Mouse (Mus musculus) B cell, adult 2 months (primary cell): Measurements from ENCODE around the gene Sprr2b.
"Not testable (repeated sequence)": the region's sequence is repeated elsewhere in the genome, so short reads cannot be mapped to it uniquely, and the experiment has no call there.

Source experiments
- DNase-seq, 2 experiments: peaks; one replicate each; pipeline ENCODE4 v3.0.0; 2022

The Sprr2b gene

DNA sequence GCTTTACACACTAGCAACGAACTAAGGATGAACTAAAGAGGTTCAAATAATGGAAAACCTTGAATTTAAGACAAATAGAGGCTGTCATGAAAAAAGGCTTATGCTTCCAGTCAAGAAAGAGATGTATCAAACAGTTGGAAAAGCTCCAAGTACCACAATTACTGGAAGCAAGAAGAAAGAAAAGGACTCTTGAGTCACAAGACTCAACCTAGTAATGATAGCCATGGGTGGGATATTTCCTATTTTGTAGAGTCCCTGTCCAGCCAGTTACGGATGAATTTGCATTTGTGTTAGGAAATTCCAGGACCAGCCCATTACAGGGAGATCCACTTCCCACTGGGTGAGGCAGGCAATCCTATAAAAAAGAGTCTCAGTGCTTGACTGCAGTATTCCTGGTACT lies at the start of gene Sprr2b:
Sprr2b (plus strand) TSS at position 301 of the 400 bp plus-strand sequence.
- no peak for DNase-seq

DNA sequence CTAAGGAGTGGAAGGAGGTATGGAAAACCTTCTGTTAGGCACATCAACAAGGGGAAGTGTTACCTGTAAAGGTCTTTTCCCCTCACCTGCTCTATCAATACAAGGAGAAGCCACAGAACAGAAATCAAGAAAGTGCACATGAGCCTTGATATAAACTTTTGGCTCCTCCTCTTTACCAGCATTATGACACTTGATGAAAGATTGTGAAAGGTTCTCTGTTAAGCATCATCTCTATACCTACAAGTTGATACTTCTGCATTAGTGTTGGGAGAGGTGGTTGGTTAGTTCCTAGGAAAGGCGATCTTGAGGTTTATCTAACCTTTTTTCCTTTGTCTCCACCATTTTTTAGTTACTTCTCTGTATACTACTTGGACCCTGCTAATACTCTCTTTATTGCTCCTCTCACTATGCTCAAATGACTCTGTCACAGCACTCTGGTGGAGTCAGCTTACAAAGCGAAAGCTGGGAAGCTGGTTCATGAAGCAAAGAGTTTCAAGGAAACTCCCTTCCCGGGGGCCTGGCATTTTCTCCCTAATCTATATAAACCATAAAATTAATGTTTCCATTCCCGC lies 44.9 kb upstream of the Sprr2b start:
- not testable (repeated sequence) for DNase-seq

DNA sequence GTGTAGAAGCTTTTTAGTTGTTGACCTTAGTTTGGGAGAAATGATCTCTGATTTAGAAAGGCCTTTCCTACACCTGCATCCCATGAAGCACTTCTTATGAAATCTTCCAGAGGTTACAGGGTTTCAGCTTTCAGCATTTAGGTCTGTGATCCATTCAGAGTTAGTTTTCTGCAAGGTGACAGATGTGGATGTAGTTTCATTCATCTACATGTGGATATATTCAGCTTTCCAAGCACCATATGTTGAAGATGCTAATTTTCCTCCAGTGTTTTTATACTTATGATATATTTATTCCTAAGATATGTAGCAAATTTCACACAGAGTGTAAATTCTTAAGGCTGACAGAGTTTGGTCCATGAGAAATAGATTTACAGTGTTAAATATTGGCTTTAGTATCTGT lies 42.9 kb upstream of the Sprr2b start:
- not testable (repeated sequence) for DNase-seq

DNA sequence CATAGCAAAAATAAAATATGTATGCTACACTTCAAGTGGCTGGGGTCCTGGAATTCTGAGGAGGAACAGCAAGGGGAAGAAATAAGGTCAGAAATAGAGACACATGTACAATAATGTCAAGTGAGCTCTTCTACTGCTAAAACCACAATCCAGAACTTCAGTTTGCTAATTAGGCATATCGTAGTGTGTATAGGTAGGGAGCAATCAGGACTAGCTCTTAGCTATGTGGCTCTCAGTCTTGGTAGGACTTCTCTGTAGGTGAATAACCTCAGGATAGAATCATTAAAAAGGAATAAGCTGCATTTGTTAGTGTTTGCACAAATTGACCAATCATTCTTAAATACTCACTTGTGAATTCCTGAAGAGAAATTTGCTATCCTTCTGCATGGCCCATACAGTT lies 42.4 kb upstream of the Sprr2b start:
- DNase-seq: not testable (repeated sequence)

DNA sequence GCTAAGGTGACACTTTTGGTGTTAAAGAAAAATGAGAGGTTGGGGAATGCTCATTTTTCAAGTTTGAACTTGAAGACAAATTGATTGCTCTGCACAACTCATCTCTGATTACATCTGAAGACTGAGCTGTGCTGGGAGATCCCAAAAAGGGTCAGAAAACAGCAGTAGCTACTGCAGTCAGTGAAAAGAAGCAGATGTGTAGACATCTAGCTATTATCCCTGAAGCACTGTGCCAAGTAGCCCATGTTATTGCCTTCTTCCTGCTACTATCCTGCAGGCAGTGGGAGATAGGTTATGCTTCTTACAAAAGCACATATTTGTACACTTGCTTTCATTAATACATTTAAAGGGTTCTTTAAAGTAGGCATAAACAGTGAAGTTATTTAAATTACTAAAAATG lies 36.8 kb upstream of the Sprr2b start:
- not testable (repeated sequence) for DNase-seq

DNA sequence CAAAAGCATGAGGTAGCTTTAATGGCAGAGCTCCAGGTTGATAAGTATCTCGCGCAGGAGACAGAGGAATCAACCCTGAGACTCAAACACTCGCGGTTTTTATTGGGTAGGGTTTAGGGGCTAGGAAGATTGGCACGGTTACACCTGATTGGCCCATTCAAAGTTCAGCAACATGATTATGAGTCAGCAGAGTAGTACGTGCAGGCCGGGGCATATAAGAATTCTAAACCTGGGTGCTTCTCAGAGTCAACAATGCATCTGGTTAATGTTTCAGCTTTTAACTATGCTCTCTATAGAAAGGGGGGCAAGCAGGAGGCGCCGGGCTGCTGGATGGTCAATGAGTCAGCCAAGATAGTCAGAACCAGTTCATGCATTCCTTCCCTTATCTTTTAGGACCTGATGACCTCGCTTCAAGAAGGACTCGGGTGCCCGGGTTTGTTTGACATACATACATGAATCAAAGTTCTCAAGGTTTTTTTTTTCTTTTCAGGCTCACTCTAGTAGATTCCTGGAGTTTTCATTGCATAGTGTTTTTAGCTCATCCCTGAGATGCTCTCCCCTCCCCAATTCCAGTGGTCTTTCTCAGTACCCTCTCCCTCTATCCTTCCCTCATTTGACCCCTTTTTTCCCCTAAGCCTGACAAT lies 35.3 kb upstream of the Sprr2b start:
- not testable (repeated sequence) for DNase-seq

DNA sequence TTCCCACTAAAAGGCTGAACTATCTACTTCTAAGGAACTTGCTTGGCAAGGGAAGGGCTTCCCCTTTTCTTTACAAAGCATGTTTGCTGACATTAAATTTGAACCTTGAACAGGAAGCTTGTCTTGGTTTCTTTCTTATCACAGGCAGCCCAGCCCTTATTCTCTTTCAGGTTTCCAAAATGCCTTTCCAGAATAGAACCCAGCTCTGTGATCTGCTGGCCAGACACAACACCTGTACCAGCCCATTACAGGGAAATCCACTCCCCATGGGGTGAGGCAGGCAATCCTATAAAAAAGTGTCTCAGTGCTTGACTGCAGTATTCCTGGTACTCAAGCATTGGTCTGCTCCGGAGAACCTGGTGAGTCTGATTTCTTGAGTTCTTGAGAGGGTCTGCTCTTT lies 31.3 kb upstream of the Sprr2b start, which contains the start of gene Sprr2a3:
Sprr2a3 (plus strand) TSS at position 317 of the 400 bp plus-strand sequence.
- DNase-seq: not testable (repeated sequence)

DNA sequence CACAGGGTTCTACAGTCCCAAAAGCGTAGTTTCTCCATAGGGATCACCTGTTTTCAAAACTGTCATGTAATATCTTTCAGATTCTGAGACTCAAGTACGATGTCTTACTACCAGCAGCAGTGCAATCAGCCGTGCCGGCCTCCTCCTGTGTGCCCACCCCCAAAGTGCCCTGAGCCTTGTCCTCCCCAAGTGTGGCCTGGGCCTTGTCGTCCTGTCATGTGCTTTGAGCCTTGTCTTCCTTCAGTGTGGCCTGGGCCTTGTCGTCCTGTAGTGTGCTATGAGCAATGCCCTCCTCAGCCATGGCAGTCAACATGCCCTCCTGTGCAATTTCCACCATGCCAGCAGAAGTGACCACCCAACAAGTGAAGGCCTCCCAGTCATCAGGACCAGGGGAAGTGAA lies 27.9 kb upstream of the Sprr2b start:
- DNase-seq: not testable (repeated sequence)

DNA sequence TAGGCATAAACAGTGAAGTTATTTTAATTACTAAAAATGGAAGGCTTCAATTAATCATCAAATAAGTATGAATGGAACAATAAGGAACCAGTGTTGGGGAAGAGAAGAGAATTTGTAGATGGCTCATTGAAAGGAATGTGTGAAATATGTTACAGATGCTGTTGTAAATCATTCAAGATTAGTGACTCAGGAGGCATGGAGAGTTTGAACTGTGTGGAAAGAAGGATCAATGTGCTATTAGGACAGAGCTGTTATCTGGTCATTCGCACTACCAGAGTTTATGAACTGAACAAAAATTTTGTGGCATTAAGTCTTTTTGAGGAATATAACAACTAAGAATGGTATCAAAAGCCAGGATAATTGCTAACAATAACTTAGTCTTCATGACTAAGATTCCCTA lies 9.0 kb upstream of the Sprr2b start:
- DNase-seq: no peak

DNA sequence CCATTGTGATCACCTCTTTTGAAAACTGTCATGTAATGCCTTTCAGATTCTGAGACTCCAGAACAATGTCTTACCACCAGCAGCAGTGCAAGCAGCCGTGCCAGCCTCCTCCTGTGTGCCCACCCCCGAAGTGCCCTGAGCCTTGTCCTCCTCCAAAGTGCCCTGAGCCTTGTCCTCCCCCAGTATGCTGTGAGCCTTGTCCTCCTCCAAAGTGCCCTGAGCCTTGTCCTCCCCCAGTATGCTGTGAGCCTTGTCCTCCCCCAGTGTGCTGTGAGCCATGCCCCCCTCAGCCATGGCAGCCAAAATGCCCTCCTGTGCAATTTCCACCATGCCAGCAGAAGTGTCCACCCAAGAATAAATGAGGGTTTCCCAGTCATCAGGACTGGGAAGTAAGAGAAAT lies 964 bp downstream of the Sprr2b start:
- DNase-seq: no peak

DNA sequence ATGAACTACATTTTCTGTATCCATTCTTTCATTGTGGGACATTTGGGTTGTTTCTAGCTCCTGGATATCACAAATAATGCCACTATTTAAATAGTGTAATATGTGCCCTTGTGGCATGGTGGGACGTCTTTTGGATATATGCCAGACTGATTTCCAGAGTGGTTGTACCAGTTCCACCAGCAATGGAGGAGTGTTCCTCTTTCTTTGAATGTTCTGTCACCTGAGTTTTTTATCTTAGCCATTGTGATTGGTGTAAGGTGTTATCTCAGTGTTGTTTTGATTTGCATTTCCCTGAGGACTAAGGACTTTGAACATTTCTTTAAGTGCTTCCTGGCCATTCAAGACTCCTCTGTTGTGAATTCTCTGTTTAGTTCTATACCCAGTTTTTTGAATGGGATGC lies 19.9 kb downstream of the Sprr2b start:
- no peak for DNase-seq

DNA sequence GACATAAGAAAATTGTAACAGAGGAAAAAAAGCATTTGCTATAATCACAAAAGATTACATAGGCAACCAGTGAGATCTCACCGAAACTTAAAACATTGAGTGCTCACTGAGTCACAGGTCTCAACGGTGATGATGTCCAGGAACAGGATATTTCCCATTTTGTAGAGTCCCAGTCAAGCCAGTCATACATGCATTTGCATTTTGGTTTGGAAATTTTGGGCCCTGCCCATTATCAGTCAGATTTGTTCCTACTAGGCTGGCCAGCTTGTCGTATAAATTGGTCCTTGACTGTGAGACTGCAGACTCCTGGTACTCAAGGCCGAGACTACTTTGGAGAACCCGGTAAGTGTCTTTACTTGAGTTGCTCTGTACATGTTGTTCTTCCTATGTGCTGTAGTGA lies 22.4 kb downstream of the Sprr2b start, which contains the start of gene Sprr2d:
Sprr2d (plus strand) TSS at position 301 of the 400 bp plus-strand sequence.
- DNase-seq: no peak

DNA sequence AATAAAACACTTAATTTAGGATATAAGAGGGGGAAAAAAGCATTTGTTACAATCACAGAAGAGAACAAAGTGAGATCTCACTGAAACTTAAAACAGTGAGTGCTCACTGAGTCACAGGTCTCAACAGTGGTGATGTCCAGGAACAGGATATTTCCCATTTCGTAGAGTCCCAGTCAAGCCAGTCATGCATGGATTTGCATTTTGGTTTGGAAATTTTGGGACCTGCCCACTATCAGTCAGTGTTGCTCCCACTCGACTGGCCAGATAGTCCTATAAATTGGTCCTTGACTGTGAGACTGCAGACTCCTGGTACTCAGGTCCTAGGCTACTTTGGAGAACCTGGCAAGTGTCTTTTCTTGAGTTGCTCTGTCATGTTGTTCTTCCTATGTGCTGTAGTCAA lies 35.4 kb downstream of the Sprr2b start, which contains the start of gene Sprr2e:
Sprr2e (plus strand) TSS at position 301 of the 400 bp plus-strand sequence.
- no peak for DNase-seq

DNA sequence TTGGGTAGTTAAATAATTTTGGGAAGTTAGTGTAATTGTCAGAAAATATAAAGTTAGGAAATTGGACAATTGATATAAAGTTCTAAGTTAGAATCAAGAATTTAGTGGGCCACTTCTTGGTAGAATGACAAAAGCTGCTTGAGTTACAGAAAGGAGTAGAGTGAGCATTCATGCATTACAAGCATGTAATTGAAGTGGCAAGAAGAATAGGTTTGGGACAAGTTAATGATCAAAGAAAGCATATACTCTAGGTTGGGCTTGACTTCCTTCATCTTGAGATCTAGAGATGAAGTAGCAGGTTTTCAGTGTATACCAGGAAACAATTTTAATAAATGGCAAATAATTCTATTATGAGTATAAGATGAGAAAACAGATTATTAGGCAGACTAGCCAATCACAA lies 45.2 kb downstream of the Sprr2b start:
- no peak for DNase-seq

DNA sequence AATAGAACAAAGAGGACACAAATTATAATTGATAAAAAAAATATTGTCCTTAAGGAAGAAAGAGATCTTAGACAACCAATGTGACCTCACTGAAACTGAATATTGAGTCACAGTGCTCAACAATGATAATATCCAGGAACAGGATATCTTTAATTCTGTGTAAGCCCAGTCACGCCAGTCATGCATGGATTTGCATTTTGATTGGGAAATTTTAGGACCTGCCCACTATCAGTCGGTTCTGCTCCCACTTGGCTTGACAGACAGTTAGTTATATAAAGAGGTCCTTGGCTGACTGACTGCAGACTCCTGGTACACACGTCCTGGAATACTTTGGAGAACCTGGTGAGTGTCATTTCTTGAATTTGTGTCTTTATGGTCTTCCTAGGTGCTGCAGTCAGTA lies 48.5 kb downstream of the Sprr2b start, which contains the start of gene Sprr2f:
Sprr2f (plus strand) TSS at position 301 of the 400 bp plus-strand sequence.
- DNase-seq: no peak
